Mouse (Mus musculus) adrenal gland, adult 2 months (tissue): Measurements from ENCODE around the gene Rorb. TPM values are rescaled to one million over a fixed set of nuclear protein-coding genes. Genes with fewer than 3 reads are reported as not detected.

ENCODE experiments used
- DNase-seq: peaks from one replicate; pipeline ENCODE4 v3.0.0; 2021
- long read RNA-seq: library from polyadenylated mRNA; stranded (forward); transcript quantifications from one replicate; pipeline ENCODE4 v2.0.0, GENCODE M21; 2021
- polyA plus RNA-seq: library from polyadenylated mRNA; depleted of rRNA; stranded (reverse); fragments of >200 nt; gene quantifications from 2 replicates; pipeline ENCODE4 v1.2.3, GENCODE M21; 2012; rRNA removed
- total RNA-seq, 2 experiments: library from RNA; stranded (reverse); gene quantifications; 2 replicates each; pipeline ENCODE4 v1.2.3; 2021

Gene Rorb
- under 1 TPM; 0.41 to 0.49 TPM for total RNA-seq
- polyA plus RNA-seq: 0.02 and 0.04 TPM in 2 replicates
- long read RNA-seq: 0 reads

DNA sequence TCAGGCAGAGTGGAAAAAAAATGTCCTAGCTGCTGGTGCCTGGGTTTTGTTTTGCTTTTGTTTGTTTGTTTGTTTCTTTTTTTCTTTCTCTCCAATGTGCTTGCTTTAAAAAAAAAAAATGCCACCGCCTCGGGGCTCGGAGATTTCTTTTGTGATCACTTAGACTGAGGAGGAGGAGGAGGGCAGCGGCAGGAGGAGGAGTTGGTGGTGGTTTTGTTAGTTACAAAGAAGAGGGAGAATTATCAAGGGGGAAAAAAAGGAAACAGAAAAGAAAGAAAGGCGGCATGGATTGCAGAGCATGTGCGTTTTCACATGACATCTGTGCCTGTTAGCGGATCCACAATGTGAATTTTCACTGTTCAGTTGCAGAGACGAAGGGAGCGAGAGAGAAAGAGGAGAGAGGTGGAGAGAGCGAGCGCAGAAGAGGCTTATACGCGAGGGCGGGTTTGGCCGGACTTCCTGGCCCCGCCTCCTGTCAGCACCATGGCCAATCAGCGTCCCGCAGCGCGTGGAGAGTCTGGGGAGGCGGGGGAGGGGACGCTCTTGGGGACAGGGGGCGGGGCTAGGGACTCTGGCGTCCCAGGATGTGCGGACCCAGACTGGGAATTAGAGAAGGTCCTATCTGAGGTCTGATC, at the start of gene Rorb:
Rorb (minus strand) TSS at position 404 of the 635 bp plus-strand sequence.
- peak; percentile 90 for DNase-seq

DNA sequence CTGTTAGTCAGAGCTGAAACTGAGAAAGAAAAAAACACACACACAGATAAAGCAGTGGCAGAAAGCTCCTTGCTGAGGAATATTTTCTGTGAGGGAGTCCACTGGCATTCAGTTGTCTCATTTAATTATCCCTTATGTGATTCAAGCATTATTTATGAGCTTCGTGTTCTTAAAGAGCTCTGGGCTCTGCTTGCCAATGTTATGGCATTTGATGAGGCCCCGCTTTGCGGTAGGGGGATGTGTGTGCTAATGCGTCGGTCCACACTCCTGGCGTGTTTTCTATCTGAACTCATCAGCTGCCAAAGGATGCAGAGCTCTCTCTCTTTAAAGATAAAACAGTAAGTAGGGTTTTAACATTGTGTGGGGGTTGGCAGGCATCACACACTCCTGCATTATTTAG, 37.9 kb upstream of the Rorb start:
- DNase-seq: no peak

DNA sequence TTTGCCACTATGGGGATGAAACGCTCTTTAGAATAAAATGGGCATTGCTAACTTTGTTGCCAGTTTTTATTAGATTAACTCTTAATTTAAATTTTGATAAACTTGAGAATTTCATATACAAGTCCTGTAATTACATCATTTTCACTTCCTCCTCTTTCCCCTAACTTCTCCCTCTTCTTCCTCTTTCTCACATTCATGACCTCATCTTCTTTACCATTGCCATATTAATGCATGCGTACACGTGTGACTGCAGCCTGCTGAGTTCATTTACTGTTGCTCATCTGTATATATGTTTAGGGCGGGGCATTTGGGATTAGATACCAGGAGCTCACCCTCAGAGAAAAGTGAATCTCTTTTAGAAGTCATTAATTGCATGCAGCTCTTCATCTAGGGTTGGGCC, 33.5 kb upstream of the Rorb start:
- no peak for DNase-seq

GRCm38 (mm10) chr19:19136856-19137255, 25.9 kb upstream of the Rorb start:
- DNase-seq: no peak

DNA sequence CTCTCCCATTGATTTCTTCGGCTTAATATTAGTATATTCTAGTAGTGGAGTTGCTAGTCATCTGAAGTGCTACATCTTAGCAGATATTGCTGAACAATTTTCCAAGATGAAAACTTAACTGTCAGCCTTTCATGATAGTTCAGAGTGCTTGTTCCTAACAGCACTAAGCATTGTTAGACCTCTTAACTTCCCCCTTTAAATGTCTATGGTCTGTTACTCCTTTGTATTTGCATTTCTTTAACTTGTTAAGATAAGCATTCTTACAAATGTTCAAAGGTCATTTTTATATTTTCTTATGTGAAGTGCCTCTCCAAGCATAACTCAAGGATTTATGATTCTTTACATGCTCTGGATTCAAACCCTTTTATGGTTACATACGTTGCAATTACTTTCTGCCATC, 24.8 kb upstream of the Rorb start:
- no peak for DNase-seq

DNA sequence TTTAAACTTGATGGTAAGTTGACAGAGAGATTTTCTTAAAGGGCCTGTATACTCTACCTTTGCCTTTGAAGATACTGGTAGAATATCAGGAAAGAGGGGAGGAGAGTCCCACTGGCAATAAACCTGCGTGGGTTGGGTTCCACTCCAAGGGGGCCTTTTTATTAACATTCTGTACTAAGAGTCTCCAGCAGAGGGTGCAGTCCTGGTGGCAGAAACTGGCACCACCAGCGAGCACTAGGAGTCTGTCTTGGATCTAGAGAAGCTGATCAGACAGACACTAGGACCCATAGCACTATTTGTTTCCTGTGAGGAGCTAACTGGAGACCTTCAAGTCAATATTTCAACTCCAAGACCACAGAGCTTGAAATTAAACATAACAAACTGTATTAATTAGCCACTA, 11.3 kb upstream of the Rorb start:
- DNase-seq: peak; percentile 13

- DNase-seq: no peak
Observed at GRCm38 (mm10) chr19:19112180-19112579, 1.2 kb upstream of the Rorb start.

DNA sequence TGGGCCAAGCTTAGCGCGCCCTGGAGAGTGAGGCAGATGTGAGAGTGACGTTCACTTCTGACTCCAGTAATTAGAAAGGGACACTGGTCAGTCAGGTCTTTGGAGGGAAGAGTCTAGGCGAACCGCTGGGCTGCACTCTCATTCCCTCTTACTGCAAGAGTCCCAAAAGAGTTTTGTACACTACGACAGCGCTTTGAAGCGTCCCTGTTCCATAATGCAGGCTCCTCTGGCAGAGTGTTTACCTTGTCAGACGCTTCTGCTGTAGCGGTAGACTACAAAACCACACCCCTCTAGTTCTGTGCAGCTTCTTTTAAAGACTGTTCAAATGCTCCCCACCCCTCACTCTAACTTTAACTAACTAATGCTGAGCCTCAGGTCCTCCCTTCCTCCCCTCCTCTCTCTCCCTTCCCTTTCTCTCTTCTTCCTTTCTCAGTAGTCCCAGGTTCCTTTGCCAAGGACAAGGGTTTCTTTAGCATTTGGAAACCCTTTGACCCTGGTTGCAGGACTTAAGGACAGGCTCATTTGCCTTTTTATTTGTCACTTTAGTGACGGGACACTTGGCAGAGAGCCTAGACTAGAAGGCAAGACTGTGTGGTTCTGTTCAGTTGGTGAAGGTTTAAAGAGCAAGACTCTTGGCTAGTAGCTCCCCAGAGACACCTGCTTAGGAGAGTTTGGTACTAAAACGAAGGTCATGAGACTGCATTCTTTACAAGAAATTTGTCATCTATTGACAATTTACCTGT, 603 bp upstream of the Rorb start:
- peak; percentile 8 for DNase-seq

DNA sequence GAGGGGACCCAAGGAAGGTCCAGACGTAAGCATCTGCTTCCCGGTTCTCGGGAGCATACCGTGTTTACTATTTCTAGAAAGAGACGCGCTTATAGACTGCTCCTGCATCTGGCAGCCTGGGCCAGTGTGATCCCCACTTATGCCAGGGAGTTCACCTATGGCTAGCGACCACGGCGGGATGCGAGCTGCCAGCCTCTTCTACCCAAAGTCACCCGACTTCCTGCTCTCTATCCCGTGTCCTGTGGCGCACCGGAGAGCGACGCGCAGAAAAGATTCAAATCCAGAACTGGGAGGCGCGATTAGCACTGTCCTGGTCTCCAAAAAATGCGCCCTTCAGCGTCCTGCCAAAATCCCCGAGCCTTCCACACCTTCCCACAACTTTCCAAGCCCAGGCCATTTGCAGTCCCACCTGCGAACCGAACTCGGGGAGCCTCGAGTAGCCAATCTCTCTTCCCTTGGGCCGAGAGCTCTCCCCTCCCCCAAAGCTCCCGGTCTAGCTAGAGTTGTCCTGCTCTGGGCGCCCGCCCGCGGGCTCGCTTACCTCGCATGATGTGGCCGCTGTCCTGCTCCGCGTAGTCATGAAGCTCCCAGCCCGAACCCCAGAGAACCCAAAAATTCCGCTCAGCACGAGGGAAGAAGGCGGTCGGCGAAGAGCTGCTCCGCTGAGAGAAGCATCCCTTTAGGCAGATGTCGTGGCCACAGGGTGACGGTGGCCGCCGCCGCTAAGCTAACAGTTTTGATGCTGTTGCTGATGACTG, 806 bp downstream of the Rorb start:
- DNase-seq: peak; percentile 60

DNA sequence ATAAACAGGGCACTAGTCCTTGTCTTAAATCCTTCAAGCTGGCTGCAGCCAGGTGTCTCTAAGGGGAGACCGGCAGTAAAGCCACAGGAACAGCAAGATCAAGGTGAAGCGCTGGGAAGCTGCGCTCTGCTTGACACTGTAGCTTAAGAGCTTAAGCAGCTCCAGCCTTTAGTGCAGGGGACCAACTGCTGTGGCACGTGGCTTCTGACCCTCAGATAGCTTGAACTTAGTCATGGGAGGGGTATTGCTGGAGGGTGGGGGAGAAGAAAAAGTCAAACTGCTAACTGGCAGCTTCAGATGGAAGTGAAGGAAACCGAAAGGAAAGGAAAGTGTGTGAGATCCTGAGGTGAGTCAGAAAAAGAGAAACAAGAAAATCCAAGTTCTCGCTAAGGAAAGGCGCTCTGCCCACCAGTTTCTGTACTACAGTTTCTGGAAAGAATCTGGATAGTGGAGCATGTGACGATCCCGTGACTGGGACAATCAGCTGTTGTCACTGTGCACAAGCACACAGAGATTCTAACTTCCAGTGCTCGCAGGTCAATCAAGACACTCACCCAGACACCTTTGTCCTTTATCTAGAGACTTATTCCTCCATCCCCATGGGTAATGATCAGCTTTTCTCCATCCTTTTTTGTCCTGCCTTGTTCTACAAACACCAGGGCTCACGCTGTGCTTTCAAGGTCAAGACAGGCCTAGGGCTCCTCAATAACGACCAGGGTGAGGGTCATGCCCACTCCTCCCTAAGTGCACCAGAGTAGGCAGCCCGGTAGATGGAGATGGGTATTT, 2.2 kb downstream of the Rorb start:
- no peak for DNase-seq

- DNase-seq: no peak
Observed at GRCm38 (mm10) chr19:19104581-19104980, 6.4 kb downstream of the Rorb start.

DNA sequence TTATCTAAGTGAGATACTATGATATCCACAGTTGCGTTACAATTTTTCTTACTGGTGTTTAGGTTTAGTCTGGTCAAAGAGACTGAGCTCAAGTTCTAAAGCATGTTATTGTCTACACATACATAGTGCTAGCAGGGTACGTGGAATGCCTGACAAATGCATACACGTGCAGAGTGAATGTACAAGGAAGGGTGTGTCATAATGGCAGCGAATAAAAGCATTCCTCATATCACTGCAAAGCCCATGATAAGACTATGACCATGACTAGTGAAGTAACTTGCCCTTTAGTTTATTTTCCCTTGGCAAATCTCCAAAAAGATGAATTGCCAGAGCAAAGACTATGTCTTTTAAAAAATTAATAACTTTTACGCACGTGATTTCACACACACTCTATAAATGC, 13.8 kb downstream of the Rorb start:
- DNase-seq: no peak

DNA sequence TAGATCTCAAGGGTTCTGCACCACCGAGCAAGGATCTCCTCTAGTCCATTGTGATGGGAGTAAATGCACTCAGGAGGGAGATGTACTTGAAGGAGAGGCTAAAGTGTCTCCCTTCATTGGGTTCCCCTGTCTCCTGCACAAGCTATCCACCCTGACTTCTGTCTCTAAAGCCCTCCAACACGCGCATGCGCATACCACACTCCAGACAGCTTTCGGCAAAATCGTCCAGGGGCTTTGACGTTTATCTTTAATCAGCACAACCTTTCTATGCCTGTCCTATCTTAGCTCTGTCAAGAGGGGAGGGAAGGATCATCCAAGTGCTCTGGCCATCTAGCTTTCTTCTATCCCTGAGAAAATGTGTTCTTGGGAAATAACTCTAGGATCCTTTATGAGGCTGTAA, 21.6 kb downstream of the Rorb start:
- DNase-seq: no peak

GRCm38 (mm10) chr19:19077880-19078279, 33.1 kb downstream of the Rorb start:
- DNase-seq: no peak

DNA sequence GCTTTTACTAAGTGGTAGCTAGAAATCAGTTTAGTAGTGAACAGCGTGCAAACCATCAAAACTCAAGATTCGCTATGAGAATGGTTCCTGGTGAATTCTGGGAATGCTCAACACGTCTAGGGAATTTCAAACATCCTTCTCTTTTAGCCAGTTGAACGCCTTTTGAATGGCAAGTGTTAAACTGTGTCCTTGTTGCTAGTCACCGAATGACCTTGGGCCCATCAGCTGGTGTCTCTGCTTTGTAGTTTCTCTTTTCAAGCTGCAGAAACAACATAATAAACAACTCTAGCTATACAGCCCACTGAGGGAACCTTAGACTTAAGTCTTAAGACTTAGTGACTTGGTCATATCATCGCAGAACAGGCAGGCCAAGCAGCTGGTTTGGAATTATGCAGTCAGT, 36.2 kb downstream of the Rorb start:
- DNase-seq: peak; percentile 28

DNA sequence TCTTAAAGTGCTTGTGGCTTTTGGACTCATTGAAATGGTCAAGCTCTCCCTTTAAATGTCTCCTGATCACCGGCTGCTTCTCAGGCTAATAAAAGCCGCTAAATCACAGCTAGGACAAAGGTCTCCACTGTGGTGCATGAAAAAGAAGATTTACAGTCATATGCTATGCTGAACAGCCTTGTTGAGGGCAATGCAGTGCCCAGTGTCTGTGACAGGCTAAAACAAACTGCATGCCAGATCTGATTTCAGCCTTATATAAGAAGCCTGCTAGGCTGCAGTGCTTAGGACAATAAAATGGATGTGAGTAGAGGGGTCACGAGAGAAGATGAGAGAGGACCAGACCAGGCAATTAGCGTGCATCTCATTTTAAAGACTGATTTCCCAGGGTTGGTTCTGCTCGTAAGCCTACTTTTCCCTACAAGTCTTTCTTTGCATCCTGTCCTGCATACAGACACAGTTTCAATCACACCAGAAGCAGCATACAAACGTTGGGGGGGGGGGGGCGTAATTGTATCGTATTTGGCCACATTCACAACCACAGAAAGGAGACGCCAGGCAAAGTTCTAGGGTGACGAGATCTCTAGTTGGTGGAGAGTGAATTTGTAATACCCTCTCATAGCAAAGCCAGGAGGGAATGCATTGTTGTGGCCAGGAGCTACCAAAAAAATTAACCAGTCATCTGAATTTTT, 52.1 kb downstream of the Rorb start:
- DNase-seq: no peak

- no peak for DNase-seq
Observed at GRCm38 (mm10) chr19:19058201-19058600, 52.8 kb downstream of the Rorb start.

DNA sequence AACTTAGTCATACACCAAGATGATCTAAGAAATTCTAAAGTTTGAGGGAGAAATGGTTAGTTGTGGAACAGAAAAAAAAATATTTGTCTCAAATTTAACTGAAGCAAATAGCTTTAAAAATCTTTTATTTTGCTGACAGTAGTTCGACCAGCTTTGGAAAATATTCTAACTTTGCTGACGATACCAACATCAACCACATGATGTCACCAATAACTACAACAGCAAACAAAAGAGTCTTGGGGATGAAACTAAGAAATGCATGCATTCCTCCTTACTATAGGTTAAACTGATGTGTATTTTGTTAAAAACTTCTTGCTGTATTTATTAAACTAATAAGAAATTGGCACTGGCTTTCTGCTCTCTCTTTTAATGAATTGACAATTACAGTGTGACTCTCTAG, 67.9 kb downstream of the Rorb start:
- no peak for DNase-seq

DNA sequence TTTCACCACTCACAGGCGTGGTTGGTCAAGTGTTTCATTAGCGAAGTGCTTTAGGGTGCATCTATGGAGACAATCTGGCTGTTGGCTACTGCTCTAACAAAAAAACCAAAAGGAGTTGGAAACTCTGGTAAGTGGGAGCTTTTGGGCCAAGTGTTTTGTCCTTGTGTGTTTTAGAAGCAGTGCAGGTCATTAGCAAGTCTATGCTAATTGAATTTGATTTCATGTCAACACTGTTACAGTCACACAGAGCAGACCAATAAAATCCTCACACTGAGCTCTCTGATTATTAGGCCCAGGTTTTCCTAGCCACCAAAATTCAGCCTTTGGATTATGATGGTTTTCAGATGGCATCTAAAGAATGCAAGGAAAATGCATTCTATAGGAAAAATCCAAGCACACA, 70.2 kb downstream of the Rorb start:
- DNase-seq: no peak

GRCm38 (mm10) chr19:19034482-19035315, 76.3 kb downstream of the Rorb start:
- no peak for DNase-seq

DNA sequence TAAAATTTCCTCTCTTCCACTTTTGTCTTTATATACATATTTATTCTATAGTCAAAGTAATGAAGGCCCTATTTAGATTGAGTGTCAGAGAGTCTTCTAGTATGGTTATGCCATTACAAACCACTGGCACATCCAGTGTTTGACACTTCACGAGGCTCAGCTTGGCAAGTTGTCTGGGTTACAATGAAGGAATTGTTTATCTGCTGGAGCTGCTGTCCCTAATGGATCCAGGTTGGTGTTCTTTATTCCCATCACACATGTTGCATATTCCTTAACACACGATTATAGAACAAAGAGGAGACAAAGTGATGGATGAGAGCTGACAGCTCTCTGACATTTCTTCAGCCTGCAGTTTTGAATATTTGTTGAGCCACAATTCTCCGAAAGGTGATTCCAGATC, 77.0 kb downstream of the Rorb start:
- DNase-seq: no peak
